Mouse (Mus musculus) cerebellum, postnatal 25 days (tissue): ENCODE measurements around the gene Fhit.
"Not testable (repeated sequence)": the region's sequence is repeated elsewhere in the genome, so short reads cannot be mapped to it uniquely, and the experiment has no call there.

Experiments
- DNase-seq, 2 experiments: peaks; one replicate each; pipeline ENCODE4 v3.0.0; 2021; ENCODE audit warnings: mixed read lengths in 2 of 2

The Fhit gene

GRCm38 (mm10) chr14:11161751-11162231 is at the start of gene Fhit:
TSS of gene Fhit (minus strand) at chr14:11162035.
- DNase-seq = peak; percentile 93 to 95

GRCm38 (mm10) chr14:11206786-11207185 is 45.0 kb upstream of the Fhit start:
- no peak for DNase-seq

DNA sequence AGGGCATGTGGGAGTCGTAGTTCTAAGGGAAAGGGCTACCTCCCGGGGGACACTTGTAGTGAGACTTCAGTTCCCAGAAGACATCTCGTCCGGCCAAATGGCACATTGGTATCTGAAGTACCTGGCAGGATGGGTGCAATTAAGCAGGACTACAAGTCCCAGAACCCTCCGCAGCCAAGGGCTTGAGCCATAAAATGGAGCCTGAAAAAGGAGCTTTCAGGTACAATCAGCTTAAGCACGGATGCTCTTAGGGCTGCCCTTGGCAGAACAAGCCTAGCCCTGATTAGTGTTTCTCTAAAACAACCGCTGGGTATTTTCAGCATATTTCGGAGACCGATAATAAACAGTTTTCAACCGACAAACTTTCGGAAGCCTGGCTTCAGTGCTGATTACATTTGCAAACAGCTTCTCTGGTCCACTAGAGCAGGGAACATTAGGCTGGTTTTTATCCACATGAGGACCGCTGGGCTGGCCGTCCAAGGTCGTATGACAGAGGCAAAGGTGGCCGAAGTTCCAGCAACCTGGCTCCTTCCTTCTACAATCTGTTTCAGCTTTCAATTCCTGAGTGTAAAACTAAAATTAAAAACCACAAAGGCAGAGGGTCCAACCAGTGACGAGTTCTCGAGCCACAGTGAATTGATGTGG is 907 bp downstream of the Fhit start:
- peak; percentile 85 to 89 for DNase-seq

DNA sequence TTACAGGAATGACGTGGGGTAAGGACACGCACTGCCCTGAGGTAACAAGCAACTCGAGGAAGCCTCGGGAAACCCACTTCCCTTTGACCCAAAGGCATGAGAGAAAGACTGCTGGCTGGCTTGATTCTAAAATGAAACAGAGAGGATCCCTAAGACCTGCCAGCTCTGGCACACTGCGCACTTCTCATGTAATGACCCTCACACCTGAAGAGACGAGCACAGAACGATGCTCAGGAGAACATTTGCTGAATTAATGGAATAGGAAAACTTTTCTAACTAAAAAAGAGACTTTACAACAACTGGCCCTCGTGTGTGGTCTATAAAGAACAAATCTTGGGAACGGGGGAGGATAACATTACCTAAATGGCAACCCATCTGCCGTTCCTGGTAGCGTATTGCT is 2.2 kb downstream of the Fhit start:
- DNase-seq = no peak

GRCm38 (mm10) chr14:11159021-11159420 is 2.8 kb downstream of the Fhit start:
- DNase-seq = no peak

- no peak for DNase-seq
Measured at GRCm38 (mm10) chr14:11157741-11158140, 4.1 kb downstream of the Fhit start.

GRCm38 (mm10) chr14:11151634-11152321 is 10.1 kb downstream of the Fhit start:
- no peak for DNase-seq

GRCm38 (mm10) chr14:11133787-11134735 is 27.8 kb downstream of the Fhit start:
- DNase-seq = peak; percentile 13 to 28

- peak; percentile 9 to 13 for DNase-seq
Measured at GRCm38 (mm10) chr14:11132637-11133474, 29.0 kb downstream of the Fhit start.

DNA sequence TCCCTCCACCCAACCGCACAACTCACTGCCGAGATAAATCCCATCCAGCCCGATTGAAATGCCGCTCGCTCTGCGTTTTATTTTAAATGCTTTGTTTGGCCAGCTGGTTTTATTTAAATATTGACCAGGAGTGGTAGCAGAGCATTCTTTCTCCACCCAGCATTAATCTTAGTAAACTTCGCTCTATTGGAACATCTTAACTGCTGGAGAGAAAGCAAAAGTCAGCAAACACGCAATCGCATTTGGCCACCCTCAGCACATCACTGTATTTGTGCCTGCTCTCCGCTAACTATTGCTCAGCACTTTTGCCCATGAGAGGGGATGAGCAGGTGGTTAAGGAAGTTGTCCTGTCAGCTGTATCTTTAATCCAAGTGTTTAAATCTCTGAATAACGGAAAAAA is 36.7 kb downstream of the Fhit start:
- no peak for DNase-seq

DNA sequence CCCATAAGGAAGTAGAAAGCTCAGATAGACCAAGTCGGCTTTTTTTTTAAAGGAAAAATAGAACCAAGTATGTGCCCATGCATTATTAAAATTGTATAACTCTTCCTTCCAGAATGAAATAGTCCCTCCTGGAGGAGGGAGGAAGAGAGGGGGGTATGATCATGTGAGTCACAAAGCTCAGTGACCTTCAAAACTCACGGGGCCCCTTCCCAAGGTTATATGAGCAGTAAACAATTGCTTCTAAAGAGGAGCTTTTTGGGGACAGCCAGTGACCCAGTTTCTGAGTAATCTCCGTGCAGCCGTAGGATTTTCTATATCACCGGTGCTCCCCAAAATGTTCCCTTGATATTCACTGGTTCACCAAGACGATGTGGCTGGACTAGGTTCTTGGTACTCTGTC is 42.8 kb downstream of the Fhit start:
- DNase-seq = no peak

GRCm38 (mm10) chr14:11085596-11085995 is 76.2 kb downstream of the Fhit start:
- no peak for DNase-seq

GRCm38 (mm10) chr14:11083946-11084345 is 77.9 kb downstream of the Fhit start:
- no peak for DNase-seq

DNA sequence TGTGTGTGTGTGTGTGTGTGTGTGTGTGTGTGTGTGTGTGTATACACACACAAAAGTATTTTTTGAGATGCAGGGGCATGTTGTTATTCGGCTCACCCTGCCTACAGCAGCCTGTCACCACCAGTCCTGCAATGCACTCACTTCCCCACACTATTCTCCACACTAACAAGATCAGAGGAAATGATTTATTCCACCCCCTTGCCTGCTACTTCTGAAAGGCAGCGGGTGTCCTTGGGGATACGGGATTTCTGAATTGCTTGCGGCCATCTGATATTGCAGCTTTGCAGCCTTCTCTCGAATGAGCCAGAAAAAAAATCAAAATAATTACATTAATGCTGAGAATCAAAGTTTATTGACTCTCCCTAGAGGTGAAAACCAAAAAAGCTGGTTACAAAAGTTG is 78.4 kb downstream of the Fhit start:
- no peak for DNase-seq

DNA sequence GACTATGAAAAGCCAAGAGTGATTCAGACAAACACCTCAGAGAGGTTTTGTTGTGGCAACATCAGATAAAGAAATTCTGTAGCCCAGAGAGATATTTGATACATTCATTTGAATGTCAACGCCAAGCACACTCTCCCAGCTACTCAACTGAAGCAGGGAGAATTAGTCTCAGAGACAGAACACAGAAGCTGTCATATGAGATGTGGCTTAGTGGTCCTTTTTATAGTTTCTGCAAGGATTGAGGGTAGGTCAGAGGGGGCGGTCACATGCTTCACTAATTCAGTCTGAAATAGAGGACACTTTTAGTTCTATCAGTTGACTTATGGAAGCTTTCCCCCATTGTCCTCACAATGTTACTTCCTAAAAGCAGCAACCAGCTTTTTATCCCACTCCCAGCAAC is 98.2 kb downstream of the Fhit start:
- DNase-seq = no peak

DNA sequence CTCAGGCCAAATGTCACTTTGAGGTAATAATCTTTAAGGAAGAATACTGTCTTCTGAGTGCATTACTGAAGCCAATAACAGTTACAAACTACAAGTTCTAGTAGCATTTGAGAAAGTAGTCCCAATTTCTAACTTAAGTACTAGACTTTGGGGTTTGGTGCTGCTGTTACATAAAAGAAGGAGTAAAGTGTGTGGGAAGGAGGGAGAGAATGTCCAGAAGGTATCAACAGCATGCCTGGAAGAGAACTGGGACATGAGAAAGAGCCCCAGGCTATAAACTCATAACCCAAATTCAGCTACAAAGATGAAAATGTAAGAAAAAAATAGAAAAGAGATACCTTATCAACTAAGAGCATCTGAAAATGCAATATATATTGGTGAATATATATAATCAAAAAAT is 101.6 kb downstream of the Fhit start:
- DNase-seq = no peak

DNA sequence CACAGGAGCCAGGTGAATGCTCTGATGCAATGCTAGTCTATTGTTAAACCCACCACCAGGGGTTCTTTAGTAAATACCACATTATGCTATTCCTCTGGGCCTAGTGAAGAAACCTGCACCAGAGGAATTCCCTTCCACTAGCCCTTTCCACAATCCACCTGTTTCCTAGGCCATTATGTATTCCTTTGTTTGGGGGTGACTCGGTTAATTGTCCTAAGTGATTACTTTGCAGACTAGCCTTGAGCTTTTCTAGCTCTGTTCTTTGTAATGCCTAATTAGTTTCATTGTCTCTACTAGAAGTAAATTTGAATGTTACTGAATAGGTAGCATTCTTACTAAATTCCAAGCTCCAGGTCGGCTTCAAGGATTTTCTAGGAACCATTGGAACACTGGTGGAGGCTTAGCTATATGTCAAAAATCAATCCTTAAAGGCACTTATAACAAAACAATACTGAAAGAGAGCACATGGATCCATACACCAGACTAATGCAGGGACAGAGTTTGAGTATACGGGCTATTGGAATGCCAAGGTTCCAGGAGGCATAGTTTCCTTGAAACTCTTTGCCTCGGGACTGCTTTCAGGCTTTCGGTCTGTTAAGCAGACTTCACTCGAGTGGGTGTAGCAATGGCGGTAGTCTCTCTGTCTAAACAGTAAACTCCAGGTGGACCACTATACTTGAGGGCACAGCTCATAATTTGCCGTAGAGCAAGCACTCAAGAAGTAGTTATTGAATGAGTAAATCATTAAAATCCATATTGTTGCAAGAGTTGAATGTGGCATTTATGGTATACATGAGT is 122.1 kb downstream of the Fhit start:
- not testable (repeated sequence) for DNase-seq

DNA sequence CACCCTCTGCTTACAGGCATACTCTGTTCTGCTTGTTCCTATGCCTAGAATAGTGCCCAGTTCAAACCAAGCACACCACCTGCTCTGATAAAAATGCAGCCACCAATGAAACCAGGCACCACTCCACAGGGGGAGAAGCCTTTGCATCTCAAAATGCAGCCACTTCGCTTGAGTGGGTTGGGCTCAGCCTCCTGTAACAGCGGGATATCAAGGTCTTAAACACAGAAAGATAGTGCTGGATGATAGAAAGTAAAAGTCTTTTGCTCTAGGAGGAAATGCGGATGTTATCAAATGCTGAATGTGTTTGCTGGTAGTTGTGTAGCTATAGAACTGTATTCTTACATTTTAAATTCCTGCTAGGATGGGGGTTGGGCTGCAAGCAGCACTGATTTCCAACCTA is 140.4 kb downstream of the Fhit start:
- no peak for DNase-seq

DNA sequence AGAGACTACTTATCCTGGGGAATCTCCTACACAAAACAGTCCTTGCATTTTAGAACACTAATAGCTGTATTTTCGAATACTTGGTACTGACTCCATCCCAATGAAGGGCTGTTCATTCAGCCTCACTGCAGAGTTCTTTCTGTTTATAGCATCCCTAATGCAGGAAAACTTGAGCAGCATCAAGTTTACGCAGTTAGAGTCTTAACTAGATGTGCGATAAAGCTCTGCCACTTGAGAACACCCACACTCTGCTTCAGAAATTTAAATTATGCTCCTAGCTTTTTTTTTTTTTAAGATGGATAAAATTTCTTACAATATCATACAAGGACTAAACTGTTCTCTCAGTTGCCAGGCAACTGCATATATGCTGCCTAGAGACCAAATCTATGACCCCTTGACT is 183.2 kb downstream of the Fhit start:
- no peak for DNase-seq

GRCm38 (mm10) chr14:10941647-10942046 is 220.2 kb downstream of the Fhit start:
- DNase-seq = no peak

DNA sequence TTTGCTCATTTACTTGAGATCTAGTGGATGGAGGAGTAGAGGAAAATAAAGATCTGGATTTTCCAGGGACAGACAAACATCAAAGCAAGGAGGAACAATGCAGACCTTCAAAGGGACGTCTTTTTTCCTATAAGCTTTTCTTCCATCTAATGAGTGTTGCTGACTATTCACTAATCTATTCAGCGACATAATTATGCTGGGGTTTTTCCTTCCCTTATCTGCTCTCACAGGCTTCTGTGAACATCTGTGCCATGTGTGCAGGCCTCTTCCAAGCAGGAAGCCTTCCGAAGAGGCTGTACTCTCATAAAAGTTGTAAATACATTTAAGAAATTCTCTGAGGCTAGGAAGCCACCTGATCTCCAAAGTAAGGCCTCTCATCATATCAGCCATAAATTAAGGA is 228.2 kb downstream of the Fhit start:
- no peak for DNase-seq
